Mouse (Mus musculus): ENCODE results near the gene Emc6. TPM values are rescaled to one million over a fixed set of nuclear protein-coding genes. Genes with fewer than 3 reads are reported as not detected.
A peak's percentile ranks its signal among the peaks of the same experiment; 100 is the strongest.

Gene Emc6
- polyA plus RNA-seq, 1 experiment from 2014 or later, result 145 TPM

DNA sequence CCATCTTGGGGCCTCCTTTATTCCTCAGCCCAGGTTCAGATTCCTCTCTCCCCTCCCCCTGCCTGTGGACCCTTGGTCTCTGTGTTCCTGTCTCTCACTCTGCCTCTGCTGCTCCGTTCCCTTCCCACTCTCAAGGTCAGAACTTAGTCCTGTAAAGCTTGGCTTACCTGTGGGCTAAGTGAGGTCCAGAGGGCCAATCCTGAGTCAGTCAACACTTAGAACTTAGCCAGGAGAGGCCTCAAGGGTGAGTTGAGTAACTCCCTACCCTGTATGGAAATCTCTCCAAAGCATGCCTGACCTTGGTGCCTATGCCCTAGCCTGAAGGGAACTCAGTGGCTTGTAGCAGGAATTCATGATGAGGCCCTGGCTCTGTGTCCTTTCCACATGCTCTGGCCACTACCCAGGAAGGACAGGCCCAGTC, 32.6 kb downstream of the Emc6 start:
- Histone ChIP-seq H3K4me2 (ENCODE audit: low read length) (no peak overlapping the region), H3K9me3 (ENCODE audit: control insufficient read depth, low read length) (no peaks in the 10 kb centered on the region), H3K36me3 (ENCODE audit: control insufficient read depth, insufficient read depth, low read length) (no peaks in the 10 kb centered on the region), H3K9ac (ENCODE audit: low read depth, low read length) (no peak overlapping the region), H3K4me1 (ENCODE audit: control insufficient read depth, insufficient read depth, low read depth, low read length) (no peaks in the 10 kb centered on the region), H3K27me3 (replicated peaks; ENCODE audit: control insufficient read depth, insufficient read depth, low read length) (no peaks in the 10 kb centered on the region), H3K4me3 (ENCODE audit: low read length) (no peak overlapping the region), H3K27ac (ENCODE audit: low read depth, low read length) (no peak overlapping the region)
- 63% methylated on average over 1 of the region's 1 CpGs for WGBS
- no peak for ATAC-seq

- H3K4me1 ChIP-seq (ENCODE audit: control insufficient read depth, insufficient read depth, low read depth, low read length), result peaks cover 4% of the 10 kb centered on the region
- no peaks in the 10 kb centered on the region for H3K9me3 ChIP-seq (ENCODE audit: control insufficient read depth, low read length)
- no peaks in the 10 kb centered on the region for H3K27me3 ChIP-seq (replicated peaks; ENCODE audit: control insufficient read depth, insufficient read depth, low read length)
- H3K36me3 ChIP-seq (ENCODE audit: control insufficient read depth, insufficient read depth, low read length), result no peaks in the 10 kb centered on the region
- H3K27ac ChIP-seq (ENCODE audit: low read depth, low read length), result no peak within 1 kb of the TSS
- ATAC-seq, result peak; percentile 97
- H3K4me2 ChIP-seq (ENCODE audit: low read length), result peak within 1 kb of the TSS; percentile 70
- H3K4me3 ChIP-seq (ENCODE audit: low read length), result peak within 1 kb of the TSS; percentile 69
- WGBS, result 1% methylated on average over 77 of the region's 84 CpGs
- H3K9ac ChIP-seq (ENCODE audit: low read depth, low read length), result peak within 1 kb of the TSS; percentile 66
Observed at GRCm38 (mm10) chr11:73137591-73138501, 39.0 kb downstream of the Emc6 start, which contains the start of gene Haspin. Gene Haspin, minus strand, starts transcription at chr11:73138294.

GRCm38 (mm10) chr11:73137116-73137515, 39.7 kb downstream of the Emc6 start:
- H3K36me3 ChIP-seq (ENCODE audit: control insufficient read depth, insufficient read depth, low read length), result no peaks in the 10 kb centered on the region
- H3K4me1 ChIP-seq (ENCODE audit: control insufficient read depth, insufficient read depth, low read depth, low read length), result peaks cover 4% of the 10 kb centered on the region
- H3K27ac ChIP-seq (ENCODE audit: low read depth, low read length), result no peak overlapping the region
- WGBS, result 36% methylated on average over 11 of the region's 11 CpGs
- no peak for ATAC-seq
- peak overlapping the region; percentile 66; the same call in 1 of the 2 replicates for H3K9ac ChIP-seq (ENCODE audit: low read depth, low read length)
- H3K4me2 ChIP-seq (ENCODE audit: low read length), result peak overlapping the region; percentile 70
- H3K9me3 ChIP-seq (ENCODE audit: control insufficient read depth, low read length), result no peaks in the 10 kb centered on the region
- no peaks in the 10 kb centered on the region for H3K27me3 ChIP-seq (replicated peaks; ENCODE audit: control insufficient read depth, insufficient read depth, low read length)
- peak overlapping the region; percentile 69 for H3K4me3 ChIP-seq (ENCODE audit: low read length)

DNA sequence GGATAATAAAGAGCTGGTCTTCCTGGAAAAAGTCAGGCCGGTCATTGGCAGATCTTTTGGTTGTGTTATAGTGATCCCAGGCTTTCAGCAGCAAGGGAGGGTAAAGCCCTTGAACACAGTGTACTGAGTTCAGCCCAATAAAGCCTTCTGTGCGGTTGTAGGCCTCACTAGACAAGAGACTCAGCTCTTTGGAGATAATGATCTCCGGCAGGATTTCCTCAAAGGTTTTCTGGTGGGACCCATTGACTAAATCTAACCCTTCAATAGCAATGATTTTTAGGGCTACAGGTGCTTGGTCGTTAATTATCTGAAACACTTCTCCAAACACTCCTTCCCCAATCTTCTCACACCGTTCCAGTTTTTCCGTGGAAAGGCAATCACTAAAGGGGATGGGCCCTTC, 40.2 kb downstream of the Emc6 start:
- no peak for ATAC-seq
- H3K9me3 ChIP-seq (ENCODE audit: control insufficient read depth, low read length), result no peaks in the 10 kb centered on the region
- no peaks in the 10 kb centered on the region for H3K27me3 ChIP-seq (replicated peaks; ENCODE audit: control insufficient read depth, insufficient read depth, low read length)
- H3K9ac ChIP-seq (ENCODE audit: low read depth, low read length), result no peak overlapping the region
- H3K4me2 ChIP-seq (ENCODE audit: low read length), result peak overlapping the region; percentile 70
- no peak overlapping the region for H3K4me3 ChIP-seq (ENCODE audit: low read length)
- no peak overlapping the region for H3K27ac ChIP-seq (ENCODE audit: low read depth, low read length)
- WGBS, result 82% methylated on average over 6 of the region's 6 CpGs
- H3K36me3 ChIP-seq (ENCODE audit: control insufficient read depth, insufficient read depth, low read length), result no peaks in the 10 kb centered on the region
- peaks cover 4% of the 10 kb centered on the region for H3K4me1 ChIP-seq (ENCODE audit: control insufficient read depth, insufficient read depth, low read depth, low read length)

DNA sequence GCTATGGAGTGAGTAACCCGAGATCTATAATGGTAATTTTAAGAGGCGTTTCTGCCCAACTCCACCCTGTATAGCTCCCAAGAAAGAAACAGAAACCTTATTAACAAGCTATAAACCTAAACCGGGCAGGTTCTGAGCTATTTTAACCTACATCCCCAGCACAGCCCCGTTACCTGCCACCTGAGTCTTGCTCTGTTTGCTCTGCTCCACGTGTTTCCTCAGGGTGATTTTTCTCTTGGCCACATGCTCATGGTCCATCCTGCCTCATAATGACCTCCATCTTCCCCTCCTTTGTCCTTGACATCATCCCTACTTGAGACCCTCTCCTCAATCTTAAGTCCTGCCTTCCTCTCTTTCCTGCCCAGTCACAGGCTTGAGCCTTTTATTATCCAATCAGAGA, 42.6 kb downstream of the Emc6 start:
- Histone ChIP-seq H3K9ac (ENCODE audit: low read depth, low read length) (no peak overlapping the region), H3K4me1 (ENCODE audit: control insufficient read depth, insufficient read depth, low read depth, low read length) (peaks cover 4% of the 10 kb centered on the region), H3K27ac (ENCODE audit: low read depth, low read length) (no peak overlapping the region), H3K4me2 (ENCODE audit: low read length) (no peak overlapping the region), H3K4me3 (ENCODE audit: low read length) (no peak overlapping the region), H3K9me3 (ENCODE audit: control insufficient read depth, low read length) (no peaks in the 10 kb centered on the region), H3K36me3 (ENCODE audit: control insufficient read depth, insufficient read depth, low read length) (no peaks in the 10 kb centered on the region), H3K27me3 (replicated peaks; ENCODE audit: control insufficient read depth, insufficient read depth, low read length) (no peaks in the 10 kb centered on the region)
- 95% methylated on average over 5 of the region's 5 CpGs for WGBS
- no peak for ATAC-seq

- ATAC-seq, result no peak
- WGBS, result 98% methylated on average over 6 of the region's 6 CpGs
- Histone ChIP-seq H3K9ac (ENCODE audit: low read depth, low read length) (no peak overlapping the region), H3K27me3 (replicated peaks; ENCODE audit: control insufficient read depth, insufficient read depth, low read length) (no peaks in the 10 kb centered on the region), H3K4me2 (ENCODE audit: low read length) (no peak overlapping the region), H3K36me3 (ENCODE audit: control insufficient read depth, insufficient read depth, low read length) (no peaks in the 10 kb centered on the region), H3K27ac (ENCODE audit: low read depth, low read length) (no peak overlapping the region), H3K4me3 (ENCODE audit: low read length) (no peak overlapping the region), H3K4me1 (ENCODE audit: control insufficient read depth, insufficient read depth, low read depth, low read length) (peaks cover 4% of the 10 kb centered on the region), H3K9me3 (ENCODE audit: control insufficient read depth, low read length) (no peaks in the 10 kb centered on the region)
Observed at GRCm38 (mm10) chr11:73132999-73133398, 43.8 kb downstream of the Emc6 start.

- H3K36me3 ChIP-seq (ENCODE audit: control insufficient read depth, insufficient read depth, low read length), result no peaks in the 10 kb centered on the region
Observed at GRCm38 (mm10) chr11:73131020-73131419, 45.8 kb downstream of the Emc6 start.

GRCm38 (mm10) chr11:73126495-73126894, 50.3 kb downstream of the Emc6 start:
- no peak overlapping the region for H3K4me3 ChIP-seq (ENCODE audit: low read length)
- ATAC-seq, result no peak
- H3K4me1 ChIP-seq (ENCODE audit: control insufficient read depth, insufficient read depth, low read depth, low read length), result no peaks in the 10 kb centered on the region
- H3K27me3 ChIP-seq (replicated peaks; ENCODE audit: control insufficient read depth, insufficient read depth, low read length), result no peaks in the 10 kb centered on the region
- H3K36me3 ChIP-seq (ENCODE audit: control insufficient read depth, insufficient read depth, low read length), result no peaks in the 10 kb centered on the region
- H3K9me3 ChIP-seq (ENCODE audit: control insufficient read depth, low read length), result no peaks in the 10 kb centered on the region
- no peak overlapping the region for H3K4me2 ChIP-seq (ENCODE audit: low read length)
- WGBS, result 90% methylated on average over 6 of the region's 6 CpGs
- no peak overlapping the region for H3K9ac ChIP-seq (ENCODE audit: low read depth, low read length)
- H3K27ac ChIP-seq (ENCODE audit: low read depth, low read length), result no peak overlapping the region

More at GRCm38 (mm10) chr11:73131020-73131419, 45.8 kb downstream of the Emc6 start:
- no peak overlapping the region for H3K4me2 ChIP-seq (ENCODE audit: low read length)
- no peak overlapping the region for H3K9ac ChIP-seq (ENCODE audit: low read depth, low read length)
- no peaks in the 10 kb centered on the region for H3K9me3 ChIP-seq (ENCODE audit: control insufficient read depth, low read length)
- WGBS, result 81% methylated on average over 7 of the region's 7 CpGs
- H3K27ac ChIP-seq (ENCODE audit: low read depth, low read length), result no peak overlapping the region
- H3K27me3 ChIP-seq (replicated peaks; ENCODE audit: control insufficient read depth, insufficient read depth, low read length), result no peaks in the 10 kb centered on the region
- no peaks in the 10 kb centered on the region for H3K4me1 ChIP-seq (ENCODE audit: control insufficient read depth, insufficient read depth, low read depth, low read length)
- ATAC-seq, result no peak
- no peak overlapping the region for H3K4me3 ChIP-seq (ENCODE audit: low read length)

Data from hindbrain, embryonic 16.5 days (tissue).